ENCODE assay signal across 16 mouse cellular contexts in the genomic region with DNA sequence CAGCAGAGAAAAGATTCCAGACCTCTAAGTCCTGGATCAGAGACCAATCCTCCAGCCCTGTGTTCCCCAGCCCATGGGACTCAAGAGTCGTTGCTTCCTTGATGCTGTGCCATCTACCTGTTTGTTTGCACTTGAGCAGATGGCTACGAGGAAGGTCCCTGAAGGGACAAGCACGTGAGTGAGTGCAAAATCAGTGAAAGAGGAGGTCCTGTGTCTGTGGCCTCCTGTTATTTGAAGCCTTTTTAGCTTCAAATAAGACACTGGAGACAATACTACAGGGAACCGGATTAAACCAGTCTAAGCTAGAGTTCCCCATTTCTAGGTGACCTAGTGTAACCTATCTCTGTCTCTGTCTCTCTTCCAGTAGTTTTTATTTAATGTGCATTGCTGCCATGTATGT.
"Had no signal": no experiment of that assay in that cellular context is flagged by ENCODE, and none has a peak within 500 bp of the region (broad histone marks: within the 10 kb centered on the region; RNA-seq: fewer than 3 reads in every experiment).

No protein-coding gene starts in this region.

- H3K9me3 ChIP-seq: limb, embryonic 10.5 days; limb, embryonic 13.5 days; liver, embryonic 13.5 days; midbrain, embryonic 13.5 days; neural tube, embryonic 13.5 days had no signal

- H3K27ac ChIP-seq: limb, embryonic 10.5 days; limb, embryonic 13.5 days; liver, embryonic 13.5 days; midbrain, embryonic 13.5 days; neural tube, embryonic 13.5 days; stomach, postnatal 0 days had no signal

- ATAC-seq: lung, postnatal 0 days; midbrain, embryonic 13.5 days; midbrain, embryonic 16.5 days had no signal

- H3K4me1 ChIP-seq: liver, embryonic 13.5 days had no signal

- H3K4me2 ChIP-seq: limb, embryonic 13.5 days; liver, embryonic 13.5 days; lung, embryonic 14.5 days; midbrain, embryonic 13.5 days; neural tube, embryonic 13.5 days had no signal

- DNase-seq: kidney, adult 18-20 months; kidney, adult 9 months; kidney, postnatal 14 days; kidney, postnatal 4 days; liver, embryonic 13.5 days; lung, embryonic 14.5 days; thymus, adult 2 months; thymus, postnatal 25 days had no signal

- H3K9ac ChIP-seq: limb, embryonic 13.5 days; liver, embryonic 13.5 days; lung, embryonic 14.5 days; midbrain, embryonic 13.5 days; neural tube, embryonic 13.5 days had no signal

- H3K36me3 ChIP-seq: limb, embryonic 10.5 days; limb, embryonic 13.5 days; liver, embryonic 13.5 days; midbrain, embryonic 13.5 days; neural tube, embryonic 13.5 days had no signal

- H3K27me3 ChIP-seq: liver, embryonic 13.5 days; midbrain, embryonic 13.5 days; neural tube, embryonic 13.5 days had no signal

- H3K4me3 ChIP-seq: limb, embryonic 10.5 days; limb, embryonic 13.5 days; liver, embryonic 13.5 days; midbrain, embryonic 13.5 days; myocyte; neural tube, embryonic 13.5 days had no signal
